Mouse (Mus musculus) embryonic facial prominence, embryonic 15.5 days (tissue): ENCODE results near the gene Gm49711. TPM values are rescaled to one million over a fixed set of nuclear protein-coding genes. Genes with fewer than 3 reads are reported as not detected.

ENCODE experiments used
- ATAC-seq: fragments of 200-750 bp; cut with Nextera tagmentation; 2 replicates; pipeline ENCODE4 v1.8.0; 2017; ENCODE audit warnings: low read depth, moderate TSS enrichment; ENCODE audit not compliant: insufficient number of reproducible peaks, low FRiP score, low TSS enrichment
- H3K27ac ChIP-seq: fragments of 300-500 bp; sonication (generic); replicated peaks from 2 replicates; pipeline ENCODE4 v1.5.1; 2015; ENCODE audit warnings: mild to moderate bottlenecking, inconsistent platforms
- H3K27me3 ChIP-seq: fragments of 300-500 bp; sonication (generic); 2 replicates; pipeline ENCODE4 v1.6.1; 2015; ENCODE audit warnings: inconsistent platforms
- H3K36me3 ChIP-seq: fragments of 300-500 bp; sonication (generic); 2 replicates; pipeline ENCODE4 v1.6.1; 2015; ENCODE audit warnings: mild to moderate bottlenecking, inconsistent platforms
- H3K4me1 ChIP-seq: fragments of 300-500 bp; sonication (generic); 2 replicates; pipeline ENCODE4 v1.6.1; 2015; ENCODE audit warnings: inconsistent platforms
- H3K4me2 ChIP-seq: fragments of 300-500 bp; sonication (generic); replicated peaks from 2 replicates; pipeline ENCODE4 v1.6.1; 2015; ENCODE audit warnings: mild to moderate bottlenecking, inconsistent platforms
- H3K4me3 ChIP-seq: fragments of 300-500 bp; sonication (generic); replicated peaks from 2 replicates; pipeline ENCODE4 v1.5.1; 2015; ENCODE audit warnings: mild to moderate bottlenecking, inconsistent platforms
- H3K9ac ChIP-seq: fragments of 300-500 bp; sonication (generic); 2 replicates; pipeline ENCODE4 v1.6.1; 2015; ENCODE audit warnings: inconsistent platforms
- H3K9me3 ChIP-seq: fragments of 300-500 bp; sonication (generic); replicated peaks from 2 replicates; pipeline ENCODE4 v1.6.1; 2016; ENCODE audit warnings: inconsistent platforms
- WGBS: fragments of 180-500 bp; shearing (Covaris S2); methylation state at CpG from one replicate; pipeline ENCODE4 v1.1.7; 2015; 5-methylcytosine and 5-hydroxymethylcytosine counted together
- polyA plus RNA-seq: library from polyadenylated mRNA; unstranded; fragments of >200 nt; fragmentation: Nextera tagmentation; extraction: Ambion mirVana; gene quantifications from 2 replicates; pipeline ENCODE4 v1.2.1, GENCODE M21; 2015

The Gm49711 gene
- polyA plus RNA-seq, 1 experiment from 2014 or later, result 0.15 TPM

GRCm38 (mm10) chr16:92037891-92038607, 20.1 kb upstream of the Gm49711 start:
- Histone ChIP-seq H3K9ac (no peak overlapping the region), H3K4me1 (no peaks in the 10 kb centered on the region), H3K4me2 (no peak overlapping the region), H3K27ac (no peak overlapping the region), H3K27me3 (no peaks in the 10 kb centered on the region), H3K4me3 (no peak overlapping the region), H3K9me3 (no peaks in the 10 kb centered on the region), H3K36me3 (no peaks in the 10 kb centered on the region)
- 84% methylated on average over 21 of the region's 21 CpGs for WGBS
- ATAC-seq, result no peak

- H3K9me3 ChIP-seq, result no peaks in the 10 kb centered on the region
- no peak for ATAC-seq
- no peak overlapping the region for H3K4me2 ChIP-seq
- H3K36me3 ChIP-seq, result no peaks in the 10 kb centered on the region
- H3K27ac ChIP-seq, result no peak overlapping the region
- no peak overlapping the region for H3K4me3 ChIP-seq
- 89% methylated on average over 7 of the region's 7 CpGs for WGBS
- H3K27me3 ChIP-seq, result no peaks in the 10 kb centered on the region
- H3K4me1 ChIP-seq, result no peaks in the 10 kb centered on the region
- no peak overlapping the region for H3K9ac ChIP-seq
Observed at GRCm38 (mm10) chr16:92039421-92039820, 18.7 kb upstream of the Gm49711 start.

- Histone ChIP-seq H3K4me3 (no peak overlapping the region), H3K36me3 (no peaks in the 10 kb centered on the region), H3K27me3 (no peaks in the 10 kb centered on the region), H3K4me2 (no peak overlapping the region), H3K27ac (no peak overlapping the region), H3K9me3 (no peaks in the 10 kb centered on the region), H3K9ac (no peak overlapping the region), H3K4me1 (no peaks in the 10 kb centered on the region)
- 95% methylated on average over 11 of the region's 11 CpGs for WGBS
- ATAC-seq, result no peak
Observed at GRCm38 (mm10) chr16:92039966-92040365, 18.1 kb upstream of the Gm49711 start.

- no peak overlapping the region for H3K4me3 ChIP-seq
- H3K27ac ChIP-seq, result no peak overlapping the region
- 71% methylated on average over 7 of the region's 7 CpGs for WGBS
- ATAC-seq, result no peak
- no peaks in the 10 kb centered on the region for H3K27me3 ChIP-seq
- no peak overlapping the region for H3K9ac ChIP-seq
- H3K9me3 ChIP-seq, result 0 out of 2 replicates have a peak, but pooled peaks cover 5% of the 10 kb centered on the region
- H3K4me1 ChIP-seq, result no peaks in the 10 kb centered on the region
- H3K4me2 ChIP-seq, result no peak overlapping the region
- H3K36me3 ChIP-seq, result no peaks in the 10 kb centered on the region
Observed at GRCm38 (mm10) chr16:92051777-92052310, 6.3 kb upstream of the Gm49711 start.

- 76% methylated on average over 10 of the region's 10 CpGs for WGBS
- 0 out of 2 replicates have a peak, but pooled peaks cover 5% of the 10 kb centered on the region for H3K4me1 ChIP-seq
Observed at GRCm38 (mm10) chr16:92052569-92052968, 5.5 kb upstream of the Gm49711 start.

GRCm38 (mm10) chr16:92056711-92057110, 1.4 kb upstream of the Gm49711 start:
- H3K4me3 ChIP-seq, result no peak overlapping the region
- H3K4me2 ChIP-seq, result no peak overlapping the region
- no peak overlapping the region for H3K9ac ChIP-seq
- 42% methylated on average over 2 of the region's 2 CpGs for WGBS
- no peak for ATAC-seq
- no peak overlapping the region for H3K27ac ChIP-seq
- no peaks in the 10 kb centered on the region for H3K27me3 ChIP-seq
- H3K4me1 ChIP-seq, result peaks cover 19% of the 10 kb centered on the region
- H3K36me3 ChIP-seq, result 0 out of 2 replicates have a peak, but pooled peaks cover 8% of the 10 kb centered on the region
- H3K9me3 ChIP-seq, result 0 out of 2 replicates have a peak, but pooled peaks cover 5% of the 10 kb centered on the region

More at GRCm38 (mm10) chr16:92052569-92052968, 5.5 kb upstream of the Gm49711 start:
- no peak overlapping the region for H3K4me2 ChIP-seq
- H3K9me3 ChIP-seq, result 0 out of 2 replicates have a peak, but pooled peaks cover 5% of the 10 kb centered on the region
- no peak overlapping the region for H3K4me3 ChIP-seq
- no peak overlapping the region for H3K9ac ChIP-seq
- H3K36me3 ChIP-seq, result no peaks in the 10 kb centered on the region
- H3K27ac ChIP-seq, result no peak overlapping the region
- no peaks in the 10 kb centered on the region for H3K27me3 ChIP-seq
- ATAC-seq, result no peak

GRCm38 (mm10) chr16:92057456-92057851, 662 bp upstream of the Gm49711 start:
- under 1% methylated on average over 11 of the region's 11 CpGs for WGBS
- Histone ChIP-seq H3K4me2 (peak overlapping the region; percentile 84), H3K9me3 (0 out of 2 replicates have a peak, but pooled peaks cover 5% of the 10 kb centered on the region), H3K36me3 (peaks cover 12% of the 10 kb centered on the region), H3K4me1 (peaks cover 19% of the 10 kb centered on the region), H3K4me3 (peak overlapping the region; percentile 93), H3K27ac (peak overlapping the region; percentile 91), H3K9ac (peak overlapping the region; percentile 58), H3K27me3 (no peaks in the 10 kb centered on the region)
- ATAC-seq, result peak; percentile 61; the same call in 1 of the 2 replicates

GRCm38 (mm10) chr16:92058644-92059620, 816 bp downstream of the Gm49711 start:
- WGBS, result 3% methylated on average over 48 of the region's 63 CpGs
- Histone ChIP-seq H3K9me3 (0 out of 2 replicates have a peak, but pooled peaks cover 5% of the 10 kb centered on the region), H3K9ac (peak overlapping the region; percentile 58), H3K4me3 (peak overlapping the region; percentile 93), H3K27ac (no peak overlapping the region), H3K27me3 (no peaks in the 10 kb centered on the region), H3K36me3 (peaks cover 24% of the 10 kb centered on the region), H3K4me2 (peak overlapping the region; percentile 84), H3K4me1 (peaks cover 19% of the 10 kb centered on the region)
- ATAC-seq, result peak; percentile 12; the same call in 1 of the 2 replicates

- no peak overlapping the region for H3K9ac ChIP-seq
- 82% methylated on average over 3 of the region's 3 CpGs for WGBS
- H3K4me3 ChIP-seq, result 0 out of 2 replicates have a peak overlapping the region, but pooled peaks have one; percentile 7
- H3K4me1 ChIP-seq, result peaks cover 19% of the 10 kb centered on the region
- H3K27me3 ChIP-seq, result no peaks in the 10 kb centered on the region
- no peak for ATAC-seq
- H3K4me2 ChIP-seq, result peak overlapping the region; percentile 17; the same call in 1 of the 2 replicates
- H3K9me3 ChIP-seq, result no peaks in the 10 kb centered on the region
- peaks cover 27% of the 10 kb centered on the region for H3K36me3 ChIP-seq
- H3K27ac ChIP-seq, result no peak overlapping the region
Observed at GRCm38 (mm10) chr16:92060213-92060612, 2.1 kb downstream of the Gm49711 start.

- H3K4me2 ChIP-seq, result no peak overlapping the region
- no peak for ATAC-seq
- no peak overlapping the region for H3K27ac ChIP-seq
- WGBS, result 93% methylated on average over 7 of the region's 7 CpGs
- peaks cover 19% of the 10 kb centered on the region for H3K4me1 ChIP-seq
- H3K4me3 ChIP-seq, result no peak overlapping the region
- H3K9ac ChIP-seq, result no peak overlapping the region
- no peaks in the 10 kb centered on the region for H3K9me3 ChIP-seq
- no peaks in the 10 kb centered on the region for H3K27me3 ChIP-seq
- H3K36me3 ChIP-seq, result peaks cover 32% of the 10 kb centered on the region
Observed at GRCm38 (mm10) chr16:92061586-92061985, 3.5 kb downstream of the Gm49711 start.

GRCm38 (mm10) chr16:92062832-92063231, 4.7 kb downstream of the Gm49711 start:
- Histone ChIP-seq H3K36me3 (peaks cover 38% of the 10 kb centered on the region), H3K27me3 (no peaks in the 10 kb centered on the region), H3K9ac (no peak overlapping the region), H3K4me1 (peaks cover 13% of the 10 kb centered on the region), H3K4me3 (no peak overlapping the region), H3K4me2 (no peak overlapping the region), H3K27ac (no peak overlapping the region), H3K9me3 (no peaks in the 10 kb centered on the region)
- WGBS, result 95% methylated on average over 1 of the region's 1 CpGs
- ATAC-seq, result no peak
